Mouse (Mus musculus): ENCODE measurements at regions not wholly inside any gene's neighbourhood (a gene's known extent, or its start where the extent isn't known, plus 50 kb on each side); places are given as distances from the start of the nearest gene placed in this dataset.

DNA sequence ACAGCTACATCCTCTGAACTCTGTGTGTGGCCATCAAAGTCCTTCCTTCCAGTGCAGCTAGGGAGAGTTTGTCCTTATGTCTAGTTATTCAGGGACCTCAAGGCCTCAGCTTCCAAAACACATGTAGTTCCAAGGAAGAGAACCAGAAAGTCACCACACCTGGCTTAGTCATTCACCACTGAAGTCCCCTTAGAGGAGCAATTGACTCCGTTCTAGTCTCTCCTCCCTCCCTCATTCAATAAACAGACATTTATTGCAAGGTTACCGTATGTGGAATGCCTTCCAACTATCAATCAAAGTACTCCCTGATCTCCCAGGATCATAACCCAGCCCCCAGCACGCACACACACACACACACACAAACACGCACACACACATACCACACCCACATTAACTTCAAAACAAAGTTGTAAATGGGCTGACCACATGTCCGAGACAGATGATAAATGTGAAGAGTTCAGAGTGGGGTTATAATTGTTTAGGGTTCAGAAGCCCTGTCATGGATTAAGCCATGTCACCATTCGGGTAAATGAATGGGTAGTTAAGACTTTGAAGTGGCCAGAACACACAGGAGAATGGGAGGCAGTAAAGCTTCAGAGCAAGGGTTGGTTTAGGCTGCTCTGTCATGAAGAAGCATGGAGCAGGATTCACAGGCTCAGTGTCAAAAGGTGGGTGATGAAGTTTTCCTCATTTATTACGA lies 141.4 kb downstream of the Irs2 start:
- DNase-seq = no peak

DNA sequence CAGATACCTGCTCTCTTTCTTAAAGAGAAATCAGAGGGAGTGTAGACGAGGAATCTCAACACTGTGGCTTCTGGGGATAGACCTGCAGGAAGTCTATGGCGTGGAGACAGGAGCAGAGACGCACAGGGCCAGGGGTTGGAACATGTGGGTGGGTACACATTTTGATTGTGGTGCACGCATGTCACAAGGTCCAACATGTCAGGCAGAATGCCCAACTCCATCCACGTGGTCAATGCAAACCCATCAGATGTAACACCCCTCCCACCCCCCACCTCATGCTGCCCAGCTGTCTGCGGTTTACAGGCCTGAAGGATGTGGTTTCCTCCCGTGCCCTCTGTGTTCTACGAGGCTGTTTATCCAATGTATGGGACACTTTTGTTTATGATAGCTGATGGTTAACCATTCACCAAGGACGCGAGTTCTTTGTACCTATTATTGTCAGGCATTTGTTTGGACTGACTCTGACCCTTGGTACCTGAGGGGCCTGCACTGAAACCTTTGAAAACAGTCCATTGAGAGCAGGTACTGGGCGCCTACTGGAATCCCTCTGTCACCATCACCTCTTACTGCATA lies 142.2 kb downstream of the Irs2 start:
- no peak for DNase-seq

DNA sequence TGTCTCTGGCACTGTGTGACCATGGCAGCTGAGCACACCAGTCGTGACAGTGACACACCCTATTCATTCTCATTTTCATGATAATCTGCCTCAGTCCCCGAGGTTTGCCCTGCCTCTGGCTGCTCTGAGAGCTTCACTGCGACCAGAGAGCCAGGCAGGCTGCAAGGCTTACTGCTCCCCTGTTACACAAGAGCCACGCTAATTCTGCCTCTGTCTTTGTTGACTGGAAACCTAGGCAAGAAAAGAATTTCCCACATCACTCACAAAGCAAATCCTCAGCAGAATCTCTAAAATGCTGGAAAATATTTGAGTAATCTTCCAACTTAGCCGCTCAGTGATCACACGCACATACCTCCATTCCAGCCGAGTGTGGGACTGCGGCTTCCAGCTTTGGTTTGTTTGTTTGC lies 142.8 kb downstream of the Irs2 start:
- no peak for DNase-seq

DNA sequence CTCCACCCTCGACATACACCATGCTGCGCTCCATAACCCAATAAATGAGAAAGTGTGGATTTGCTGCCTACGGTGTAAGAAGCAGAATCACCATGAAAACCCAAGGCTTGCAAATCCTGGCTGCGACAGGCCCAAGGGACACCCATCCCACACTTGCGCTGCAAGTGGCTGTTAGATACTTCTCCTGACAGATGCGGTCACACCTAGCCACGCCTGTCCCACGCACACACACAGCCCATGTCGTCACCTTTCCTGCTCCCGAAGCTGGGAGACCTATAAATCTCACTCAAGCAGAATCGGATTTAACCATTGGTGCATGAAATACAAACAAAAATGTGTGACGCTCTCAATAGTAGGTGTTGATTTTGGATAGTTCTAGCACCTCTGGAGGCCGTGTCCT lies 145.8 kb downstream of the Irs2 start:
- DNase-seq = no peak

DNA sequence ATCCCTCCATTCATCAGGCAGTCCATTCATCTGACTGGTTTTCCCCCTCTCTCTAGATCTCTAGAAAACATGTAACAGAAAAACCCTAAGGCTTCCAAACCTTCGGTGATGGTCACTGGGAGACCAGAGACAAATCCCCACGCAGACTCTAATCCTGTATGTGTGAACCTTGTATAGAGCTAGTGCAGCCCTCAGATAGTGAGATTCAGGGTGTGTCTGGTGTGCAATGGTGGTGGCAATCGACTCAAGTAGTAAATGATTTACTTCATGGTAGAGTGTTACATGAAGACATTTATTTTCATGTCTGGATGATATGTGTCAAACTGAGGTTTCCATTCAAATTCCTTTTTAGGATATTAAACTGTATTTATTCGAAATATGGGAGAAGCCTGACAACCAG lies 147.4 kb downstream of the Irs2 start:
- DNase-seq = no peak

DNA sequence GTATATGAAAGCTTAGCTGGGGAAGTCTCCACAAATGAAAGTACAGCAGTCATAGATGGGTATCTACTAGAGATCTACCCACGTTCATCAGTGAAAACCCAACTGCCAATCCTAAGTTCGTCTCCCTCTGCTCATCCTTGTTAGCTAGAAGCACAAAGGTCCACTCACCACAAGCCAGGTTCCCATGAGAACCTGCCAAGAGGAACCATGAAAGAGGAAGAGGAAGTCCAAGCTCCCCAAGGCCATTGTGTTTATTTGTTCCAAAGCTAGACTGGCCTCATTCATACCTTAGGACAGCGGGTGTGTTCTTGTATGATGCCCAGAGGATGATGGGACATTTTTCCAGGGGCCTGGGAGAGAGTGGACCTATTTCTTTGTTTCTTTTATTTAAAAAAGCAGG lies 150.4 kb downstream of the Irs2 start:
- no peak for DNase-seq

DNA sequence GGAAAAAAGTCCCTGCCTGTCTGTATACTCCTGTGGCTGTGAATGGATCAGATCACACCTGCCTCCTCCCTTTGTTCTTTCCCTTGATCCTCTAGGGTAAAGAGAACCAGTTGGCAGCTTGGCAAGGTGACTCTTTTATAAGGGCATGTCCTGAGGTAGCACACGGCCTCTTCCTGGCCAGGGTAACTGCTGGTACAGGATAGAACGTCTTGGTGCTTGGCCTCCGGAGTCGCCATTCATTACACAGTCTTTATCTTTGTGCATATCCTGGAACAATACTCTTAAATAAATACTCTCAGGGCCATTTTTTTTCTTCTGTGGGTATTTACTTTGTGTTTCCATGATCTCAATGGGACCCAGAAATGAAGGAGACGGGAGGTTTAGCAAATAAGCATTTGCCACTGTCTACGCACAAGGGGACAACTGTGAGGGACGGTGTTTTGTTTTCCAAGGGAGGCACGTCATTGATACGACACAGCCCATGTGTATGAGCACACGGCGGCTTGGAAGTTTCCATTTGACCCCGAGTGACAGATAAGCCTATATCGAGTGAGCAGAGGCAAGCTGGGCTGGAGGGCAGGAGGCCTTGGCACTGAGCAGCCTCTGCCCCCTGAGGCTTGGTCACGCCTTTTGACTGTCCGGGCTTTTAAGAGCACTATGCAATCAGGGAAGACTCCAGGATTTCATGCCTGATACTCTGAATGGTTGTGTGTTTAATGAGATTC lies 151.1 kb downstream of the Irs2 start:
- DNase-seq = no peak

DNA sequence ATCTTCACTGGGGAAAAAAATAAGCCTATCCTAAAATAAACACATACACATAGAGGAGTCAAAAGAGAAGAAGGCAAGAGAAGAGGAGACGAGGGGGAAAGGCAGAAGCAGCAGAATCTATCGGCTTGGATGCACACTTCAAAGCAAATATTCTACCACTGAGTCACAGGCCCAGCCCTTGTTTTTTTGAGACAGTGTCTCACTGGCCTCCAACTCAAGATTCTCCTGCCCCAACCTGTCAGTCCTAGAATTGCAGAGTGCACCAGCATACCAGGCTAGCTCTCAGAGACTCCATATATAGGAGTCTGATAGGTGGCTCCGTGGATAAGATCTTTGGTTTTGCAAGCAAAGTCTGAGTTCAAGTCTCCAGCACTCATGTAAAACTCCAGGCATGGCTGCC lies 152.6 kb downstream of the Irs2 start:
- DNase-seq = no peak

DNA sequence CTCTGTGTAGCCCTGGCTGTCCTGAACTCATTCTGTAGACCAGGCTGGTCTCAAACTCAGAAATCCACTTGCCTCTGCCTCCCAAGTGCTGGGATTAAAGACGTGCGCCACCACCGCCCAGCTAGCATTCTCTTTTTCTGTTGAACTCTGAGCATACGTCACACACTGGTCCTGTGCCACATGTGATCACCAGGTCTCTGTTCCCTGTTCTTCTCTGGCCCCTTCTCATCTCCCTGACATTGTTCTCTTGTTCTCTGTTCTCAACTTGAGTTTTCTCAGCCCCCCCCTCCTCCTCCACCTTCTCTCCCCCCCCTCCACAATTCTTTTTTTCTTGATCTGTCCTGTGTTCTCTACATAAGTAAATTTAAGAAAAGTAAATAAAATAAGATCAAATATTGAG lies 153.1 kb downstream of the Irs2 start:
- no peak for DNase-seq

DNA sequence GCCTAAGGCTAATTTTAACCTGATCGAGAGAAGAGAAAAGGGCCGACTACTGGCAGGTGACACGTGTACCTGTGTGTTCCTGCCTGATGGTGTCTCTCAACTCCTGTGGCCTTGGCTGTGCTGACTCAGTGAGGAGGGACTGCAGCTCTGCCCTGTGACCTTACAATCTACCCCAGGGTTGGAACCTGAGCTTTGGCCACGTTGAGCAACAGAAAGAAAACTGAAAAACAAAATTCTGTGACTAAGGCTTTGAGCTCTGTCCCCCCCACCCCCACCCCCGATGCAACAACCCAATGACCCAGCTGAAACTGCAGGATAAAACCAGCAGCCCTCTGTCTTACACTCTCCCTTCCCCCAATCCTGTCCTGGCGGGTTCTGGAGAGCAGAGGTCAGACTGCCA lies 153.7 kb downstream of the Irs2 start:
- DNase-seq = no peak

DNA sequence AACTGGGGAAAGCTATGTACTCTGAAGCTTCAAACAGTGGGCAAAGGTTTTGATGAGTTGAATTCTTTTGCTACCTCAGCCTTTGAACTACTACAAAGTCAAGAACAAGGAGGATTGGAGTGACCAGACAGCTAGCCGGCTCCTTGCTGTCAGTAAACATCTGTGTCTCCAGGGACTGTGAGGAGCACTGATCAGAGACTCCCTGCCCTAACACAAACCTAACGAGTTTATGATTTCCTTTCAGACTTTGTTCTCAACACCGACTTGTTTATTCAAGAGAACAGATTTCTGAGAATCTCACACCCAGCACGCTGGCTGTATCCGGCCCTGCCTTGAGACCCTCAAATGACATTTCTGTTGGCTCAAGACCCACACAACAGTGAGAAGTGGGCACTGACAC lies 154.4 kb downstream of the Irs2 start:
- no peak for DNase-seq

DNA sequence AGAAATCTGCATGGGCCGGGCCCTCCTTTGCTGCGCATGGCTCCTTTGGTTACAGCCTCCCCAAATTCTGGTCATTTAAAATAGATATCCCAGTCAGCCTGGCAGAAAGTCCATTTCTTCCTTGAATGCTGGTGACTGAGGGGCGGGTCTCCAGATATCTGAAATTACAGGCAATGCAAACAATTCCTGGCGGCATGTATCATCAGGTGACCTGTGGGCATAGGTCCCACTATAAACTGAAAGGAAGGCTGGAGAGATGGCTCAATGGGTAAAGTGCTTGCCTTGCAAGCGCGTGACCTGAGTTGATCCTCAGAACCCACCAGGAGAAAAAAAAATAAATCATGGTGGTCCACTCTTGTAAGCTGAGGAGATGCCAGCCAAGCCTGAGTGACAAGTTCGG lies 158.3 kb downstream of the Irs2 start:
- DNase-seq = no peak

DNA sequence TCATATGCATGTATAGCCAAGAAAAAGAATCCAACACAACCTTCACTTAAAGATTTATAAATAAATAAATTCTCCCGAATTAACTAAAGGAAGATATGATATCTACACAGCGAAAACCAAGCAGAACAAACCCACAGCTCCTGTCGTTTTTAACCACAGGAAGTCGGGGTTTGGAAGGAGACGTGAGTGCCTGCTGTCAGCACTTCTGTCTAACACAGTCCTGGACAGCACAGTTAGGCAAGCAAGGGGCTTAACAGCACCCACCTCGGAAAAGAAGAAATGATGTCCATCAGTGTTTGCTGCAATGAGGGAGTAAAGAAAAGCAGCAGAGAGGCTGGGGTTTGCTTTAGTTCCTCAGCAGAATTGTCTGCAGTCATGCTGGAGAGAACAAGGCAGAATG lies 162.7 kb downstream of the Irs2 start:
- no peak for DNase-seq

DNA sequence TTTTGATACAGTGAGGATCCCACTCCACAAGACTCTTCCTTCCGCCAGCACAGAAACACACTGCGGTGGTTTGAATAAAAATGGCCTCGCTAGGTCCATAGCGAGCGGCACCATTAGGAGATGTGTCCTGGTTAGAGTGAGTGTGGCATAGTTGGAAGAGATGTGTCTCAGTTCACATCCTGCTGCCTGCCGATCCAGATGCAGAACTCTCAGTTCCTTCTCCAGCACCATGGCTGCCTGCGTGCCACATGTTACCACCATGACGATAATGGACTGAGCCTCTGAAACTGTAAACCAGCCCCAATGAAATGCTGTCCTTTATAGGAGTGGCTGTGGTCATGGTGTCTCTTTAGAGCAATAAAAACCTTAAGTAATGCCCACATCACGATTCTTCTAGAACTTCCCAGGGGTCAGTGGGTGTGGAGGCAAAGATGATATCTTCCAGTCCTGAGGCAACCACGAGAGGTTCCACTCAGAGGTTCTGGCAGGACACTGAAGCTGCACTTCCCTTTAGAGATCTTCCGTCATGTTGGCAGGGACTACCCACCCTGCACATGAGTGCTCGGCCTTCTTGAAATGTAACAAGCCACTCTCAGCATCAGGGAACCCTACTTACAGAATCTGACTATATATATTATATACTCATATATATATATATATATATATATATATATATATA lies 167.3 kb downstream of the Irs2 start:
- no peak for DNase-seq

DNA sequence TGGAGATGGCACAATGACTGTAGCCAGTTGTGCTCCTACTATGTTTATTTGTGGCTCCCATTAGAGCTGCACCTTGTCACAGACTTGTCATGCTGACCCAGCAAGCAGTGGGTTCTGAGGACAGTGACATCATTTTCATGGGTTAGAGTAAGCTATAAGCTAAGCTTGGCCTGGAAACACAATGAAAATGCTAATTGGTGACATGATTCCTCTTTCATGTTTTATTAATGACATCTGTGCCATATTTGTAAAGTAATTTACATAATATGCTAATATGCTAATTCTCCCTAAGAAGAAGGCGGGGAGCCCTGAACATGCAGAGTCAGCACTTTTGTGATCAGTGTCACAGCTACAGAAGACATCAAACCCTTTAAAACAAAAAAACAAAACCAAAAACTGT lies 168.2 kb downstream of the Irs2 start:
- DNase-seq = no peak

DNA sequence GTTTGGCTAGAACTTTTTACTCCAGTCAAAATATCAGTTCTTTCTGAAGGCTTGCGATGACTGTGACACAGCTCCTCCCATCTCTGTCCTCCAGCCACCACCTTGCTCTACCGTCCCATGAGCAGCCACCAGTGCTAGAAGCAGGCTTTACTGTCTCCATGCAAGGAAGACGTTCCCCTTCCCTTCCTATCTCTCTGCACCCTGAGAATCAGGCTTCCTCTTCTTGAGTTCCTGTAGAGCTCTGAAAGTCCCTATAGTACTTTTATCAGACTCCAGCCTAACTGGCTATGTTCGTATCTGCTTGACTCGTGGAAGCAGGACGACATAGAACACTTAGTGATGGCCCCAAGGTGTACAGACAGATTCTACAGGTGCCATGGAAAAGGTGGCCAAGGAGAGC lies 173.2 kb downstream of the Irs2 start:
- no peak for DNase-seq

DNA sequence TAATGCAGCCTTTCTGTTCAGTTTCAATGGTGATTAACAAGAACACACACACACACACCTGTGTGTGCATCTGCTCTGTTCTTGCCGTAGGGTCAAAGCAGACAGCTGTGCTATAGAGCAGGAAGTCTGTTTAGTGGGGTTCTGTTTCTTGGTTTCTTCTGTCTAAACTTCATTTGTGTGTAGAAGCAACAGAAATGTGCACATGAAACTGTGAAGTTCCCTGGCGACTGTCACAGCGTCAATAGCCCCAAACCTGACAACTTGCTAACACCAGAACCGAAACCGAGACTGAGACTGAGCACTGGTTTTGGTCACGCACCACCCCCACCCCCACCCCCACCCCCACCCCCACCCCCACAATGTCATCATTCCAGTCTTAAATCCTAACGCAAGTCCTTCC lies 176.4 kb downstream of the Irs2 start:
- no peak for DNase-seq

DNA sequence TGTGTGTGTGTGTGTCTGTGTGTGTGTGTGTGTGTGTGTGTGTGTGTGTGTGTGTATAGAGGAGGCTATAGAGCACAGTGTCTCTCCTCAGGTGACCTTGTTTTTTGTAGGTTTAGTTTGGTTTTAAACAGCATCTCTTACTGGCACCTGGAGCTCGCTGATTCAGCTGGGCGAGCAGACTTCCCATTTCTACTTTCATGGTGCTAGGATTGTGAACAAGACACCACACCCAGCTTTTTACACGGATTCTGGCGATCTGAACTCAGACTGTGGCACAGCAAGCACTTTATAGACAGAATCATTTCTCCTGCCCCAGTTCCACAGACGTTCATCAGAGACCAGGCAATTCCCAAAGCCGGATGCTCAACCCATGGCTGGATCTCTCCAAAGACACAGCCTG lies 177.0 kb downstream of the Irs2 start:
- DNase-seq = no peak

DNA sequence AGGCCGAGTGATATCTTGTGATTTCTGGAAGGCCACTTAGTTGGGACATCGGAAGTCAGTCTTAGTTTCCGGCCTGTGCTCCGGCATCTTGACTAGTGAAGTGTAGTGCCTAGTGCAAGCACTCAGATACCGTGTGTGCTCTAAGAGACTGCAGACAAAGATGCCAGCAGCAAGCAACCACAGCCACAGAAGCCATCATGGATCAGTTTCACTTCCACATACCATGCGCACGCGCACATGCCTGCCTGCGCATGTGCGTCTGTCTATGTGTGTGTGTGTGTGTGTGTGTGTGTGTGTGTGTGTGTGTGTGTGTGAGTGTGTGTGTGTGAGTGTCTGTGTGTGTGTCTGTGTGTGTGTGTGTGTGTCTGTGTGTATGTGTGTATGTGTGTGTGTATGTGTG lies 177.4 kb downstream of the Irs2 start:
- DNase-seq = no peak

DNA sequence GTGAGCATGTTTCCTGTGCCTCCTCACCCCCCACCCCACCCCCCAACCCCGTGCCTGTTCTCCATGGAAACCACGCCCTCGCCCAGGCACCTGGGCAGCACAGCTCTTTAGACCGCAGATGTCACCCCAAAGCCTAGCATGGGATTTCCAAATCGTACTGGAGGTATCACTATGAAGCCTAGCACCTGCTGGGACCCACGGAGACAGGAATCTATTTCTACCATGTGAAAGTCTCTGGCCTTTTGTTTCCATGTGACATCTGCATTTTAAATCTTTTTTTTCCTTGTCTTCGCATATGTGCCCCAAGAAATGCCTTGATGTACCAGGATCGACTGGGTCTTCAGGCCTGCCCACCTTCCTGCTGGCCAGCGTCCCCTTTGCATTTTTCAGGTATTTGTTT lies 179.7 kb downstream of the Irs2 start:
- DNase-seq = no peak

DNA sequence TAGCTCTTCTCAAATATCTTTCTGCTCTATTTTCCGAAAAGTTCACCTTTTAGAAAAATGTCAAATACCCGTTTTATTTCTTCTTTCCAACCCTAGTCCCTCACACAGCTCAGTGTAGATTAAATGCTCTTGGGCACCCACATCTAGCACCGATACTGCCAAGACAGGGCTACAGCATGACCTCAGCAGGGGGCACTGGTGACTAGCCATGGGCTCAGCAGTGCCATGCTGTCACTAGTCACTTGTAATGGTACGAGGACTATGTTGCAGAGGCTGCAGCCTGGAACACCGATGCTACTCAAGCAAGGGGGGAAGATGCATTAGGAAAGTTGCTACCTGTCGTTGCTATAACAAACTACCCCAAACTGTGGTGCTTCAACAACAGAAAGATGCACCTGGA lies 180.7 kb downstream of the Irs2 start:
- DNase-seq = peak in 1 of 2 experiments; percentile 35

DNA sequence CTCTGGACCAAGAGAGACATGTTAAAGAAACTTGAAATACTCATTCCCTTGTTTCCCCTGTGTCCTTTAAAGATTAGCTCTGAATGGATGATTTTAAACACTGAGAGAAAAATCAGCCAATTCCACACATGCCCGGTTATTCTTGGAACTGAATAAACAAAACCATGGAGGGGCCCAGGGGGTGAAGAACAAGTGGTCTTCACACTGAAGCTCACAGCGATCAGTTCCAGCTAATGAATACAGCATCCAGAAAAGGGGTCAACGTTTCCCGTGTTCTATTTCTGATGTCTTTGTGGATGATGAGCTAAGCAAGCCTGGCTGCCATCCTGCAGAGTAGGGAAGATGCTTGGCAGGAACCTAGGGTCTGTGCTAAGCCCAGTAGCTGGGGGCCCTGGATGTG lies 182.3 kb downstream of the Irs2 start:
- DNase-seq = no peak

DNA sequence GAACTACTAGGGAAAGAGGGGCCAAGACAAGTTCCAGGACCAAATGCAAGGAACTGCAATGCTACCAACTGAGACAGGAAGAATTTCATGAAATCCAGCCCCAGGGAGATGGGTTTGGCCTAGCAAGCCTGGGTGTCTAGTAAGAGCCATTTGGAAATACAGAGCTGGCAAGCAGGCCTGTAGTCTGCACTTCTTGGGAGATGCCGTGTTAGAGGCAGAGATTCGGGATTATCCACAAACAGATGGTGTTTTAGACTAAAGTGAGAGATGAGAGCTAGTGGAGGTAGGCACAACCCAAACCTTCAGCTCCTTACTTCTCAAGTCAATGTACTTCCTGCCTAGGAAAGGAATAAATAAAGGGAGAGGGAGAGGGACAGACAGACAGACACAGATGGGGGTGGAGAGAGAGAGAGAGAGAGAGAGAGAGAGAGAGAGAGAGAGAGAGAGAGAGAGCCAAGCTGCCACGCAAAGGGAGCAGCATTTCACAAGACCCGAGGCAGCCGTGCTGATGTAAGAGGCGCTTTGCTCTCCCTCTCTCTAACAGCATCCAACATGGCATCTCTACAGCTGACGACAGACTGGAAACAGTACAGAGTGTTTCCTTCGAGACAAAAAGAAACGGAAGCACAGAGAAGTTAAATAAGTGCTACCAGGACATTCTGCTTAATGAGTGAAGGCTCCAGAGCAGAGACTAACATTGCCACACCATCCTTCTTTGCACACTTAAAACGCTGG lies 182.9 kb downstream of the Irs2 start:
- DNase-seq = no peak
